Mouse (Mus musculus) common myeloid progenitor, adult 5-6 weeks (primary cell): ENCODE measurements at regions not wholly inside any gene's neighbourhood (a gene's known extent, or its start where the extent isn't known, plus 50 kb on each side); places are given as distances from the start of the nearest gene placed in this dataset.

Experiments used
- ATAC-seq: replicated peaks from 2 replicates; pipeline ENCODE4 v1.8.0; 2016; ENCODE audit warnings: low read depth, mild to moderate bottlenecking, moderate TSS enrichment, inconsistent platforms; ENCODE audit not compliant: poor library complexity, severe bottlenecking

DNA sequence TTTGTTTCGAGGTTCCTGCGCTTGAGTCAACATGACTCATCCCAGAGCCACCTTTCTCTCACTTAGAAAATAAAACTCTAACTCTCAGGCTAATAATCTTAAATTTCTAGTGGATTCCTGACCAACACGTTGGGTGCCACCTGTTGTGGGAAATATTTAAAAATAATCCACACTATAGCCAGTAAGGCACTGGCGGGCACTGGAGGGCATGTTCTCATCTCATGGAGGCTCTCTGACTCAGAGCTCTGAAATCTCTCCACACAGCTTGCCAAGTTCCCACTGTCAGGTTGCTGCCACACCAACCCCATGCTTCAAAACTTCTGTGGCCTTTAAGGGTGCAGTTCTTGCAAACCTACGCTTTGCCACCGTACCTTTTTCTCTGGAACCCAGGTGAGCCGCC, 644.8 kb downstream of the Slc22a22 start:
- ATAC-seq: no peak

DNA sequence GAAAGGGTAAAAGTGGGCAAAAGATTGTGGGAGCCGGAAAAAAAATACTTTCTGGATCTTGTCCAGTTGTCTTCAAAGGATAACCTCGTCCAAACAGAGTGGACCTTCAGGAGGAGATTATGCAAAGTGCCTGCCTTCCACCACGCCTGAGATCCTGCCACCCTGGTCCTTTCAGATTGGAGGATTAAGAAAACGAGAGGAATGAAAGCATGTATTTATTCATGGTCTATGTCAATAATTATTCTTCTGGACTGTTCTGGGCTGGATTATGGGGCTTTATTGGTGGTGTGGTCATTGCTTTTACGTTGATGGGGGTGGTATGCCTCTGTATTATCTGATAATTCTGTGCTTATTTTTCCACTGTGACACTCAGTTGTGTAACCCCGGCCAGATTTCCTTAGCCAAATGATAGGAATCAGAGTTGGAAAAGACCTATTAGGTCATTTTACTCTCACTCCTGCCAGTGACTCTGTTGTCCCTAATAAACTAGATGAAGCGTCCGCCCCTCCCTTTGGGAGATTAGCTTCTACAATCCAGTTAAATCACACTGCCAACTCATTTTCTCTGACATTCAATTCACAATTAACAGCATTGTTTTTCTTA, 656.3 kb downstream of the Slc22a22 start:
- no peak for ATAC-seq

DNA sequence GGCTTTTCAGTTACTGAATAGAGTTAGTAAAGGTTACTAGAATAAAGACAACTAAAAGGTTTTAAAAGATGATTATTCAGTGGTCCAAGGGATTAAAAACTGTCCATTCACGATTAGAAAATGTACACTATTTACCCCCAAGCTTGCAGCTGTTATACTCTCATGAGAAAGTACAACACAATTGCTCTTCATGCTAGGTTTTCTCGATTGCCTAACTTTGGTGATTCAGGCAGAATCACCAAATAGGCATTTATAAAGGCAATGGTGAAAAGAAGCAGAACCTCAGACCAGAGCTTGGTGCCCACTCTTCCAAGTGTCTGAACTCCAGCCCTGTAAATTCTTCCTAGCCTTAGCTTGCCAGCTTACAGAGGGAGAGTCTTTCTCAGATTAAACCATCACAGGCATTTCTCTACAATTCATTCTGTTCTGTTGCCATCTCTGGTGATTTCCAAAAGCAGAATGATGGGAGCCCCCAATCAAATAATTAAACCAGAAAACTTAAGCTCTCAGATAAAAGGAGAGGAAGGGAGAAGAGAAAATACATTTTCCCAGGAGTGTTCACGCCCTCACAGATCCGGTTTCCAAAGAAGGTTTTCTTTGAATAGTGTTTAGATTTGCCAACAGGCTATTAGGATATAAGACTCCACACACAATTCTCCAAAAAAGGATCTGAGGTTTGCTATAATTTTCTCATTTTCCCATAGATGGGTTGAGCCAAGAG, 657.0 kb downstream of the Slc22a22 start:
- no peak for ATAC-seq

DNA sequence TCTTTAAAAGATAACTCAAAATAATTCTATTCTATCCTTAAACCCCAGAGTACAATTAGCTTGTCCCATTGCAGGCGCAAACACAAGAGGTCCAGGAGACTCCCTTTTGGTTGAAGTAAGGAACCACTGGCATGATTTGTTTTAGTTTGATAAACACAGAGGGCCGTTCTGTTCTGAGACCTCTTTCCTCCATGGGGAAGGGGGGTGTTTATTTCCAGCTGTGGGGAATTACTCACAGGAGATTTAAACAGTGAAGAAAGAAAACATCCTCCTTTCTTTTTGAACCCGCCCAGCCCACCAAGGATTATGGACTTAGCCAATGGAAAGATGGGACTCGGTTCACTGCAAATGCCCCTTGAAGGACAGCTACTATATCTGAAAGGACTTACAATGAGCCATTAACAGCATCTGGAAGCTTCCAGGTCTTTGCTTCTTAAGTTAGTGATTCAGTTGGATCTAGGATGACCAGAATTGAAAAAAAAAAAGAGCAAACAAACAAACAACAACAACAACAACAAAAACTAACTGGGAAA, 659.2 kb downstream of the Slc22a22 start:
- ATAC-seq: no peak

DNA sequence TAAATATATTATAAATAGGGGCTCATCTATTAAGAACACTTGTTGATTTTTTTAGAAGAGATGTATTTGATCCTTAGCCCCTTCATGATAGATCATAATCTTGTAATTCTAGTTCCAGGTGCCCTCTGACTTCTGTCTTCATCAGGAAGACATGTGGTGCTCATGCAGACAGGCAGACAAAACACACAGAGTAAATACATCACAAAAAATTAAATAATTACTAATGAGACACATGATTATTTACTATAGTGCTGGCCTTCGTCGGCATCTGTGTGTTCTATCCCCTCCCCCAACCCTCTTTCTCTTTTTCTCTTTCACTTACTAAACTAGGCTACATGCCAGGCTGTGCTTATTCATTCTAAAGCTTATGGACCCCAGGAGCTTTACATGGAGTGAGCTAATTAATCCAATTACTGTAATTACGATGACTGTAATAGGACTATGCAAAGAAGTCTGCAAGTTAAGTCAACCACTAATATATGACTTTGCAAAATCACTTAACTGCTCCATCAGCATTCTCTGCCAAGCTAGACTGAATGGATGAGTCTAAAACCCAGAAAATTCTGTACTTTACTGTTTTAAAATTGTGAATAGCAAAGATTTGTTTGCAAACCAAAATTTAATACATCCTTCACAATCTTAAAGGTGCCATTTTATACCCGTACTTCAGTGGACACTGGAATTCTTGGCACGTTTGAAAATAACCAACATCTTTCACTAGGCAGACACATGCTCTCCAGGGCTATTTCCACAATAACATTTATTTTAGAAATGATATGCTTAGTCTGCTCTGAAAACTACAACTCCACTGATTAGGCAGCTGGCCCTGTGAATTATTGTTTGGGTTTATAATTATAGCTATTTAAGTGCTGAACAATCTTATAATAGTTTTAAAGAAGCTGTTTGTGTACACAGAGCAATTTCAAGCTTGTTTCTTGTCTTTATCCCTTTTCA, 659.9 kb downstream of the Slc22a22 start:
- no peak for ATAC-seq

DNA sequence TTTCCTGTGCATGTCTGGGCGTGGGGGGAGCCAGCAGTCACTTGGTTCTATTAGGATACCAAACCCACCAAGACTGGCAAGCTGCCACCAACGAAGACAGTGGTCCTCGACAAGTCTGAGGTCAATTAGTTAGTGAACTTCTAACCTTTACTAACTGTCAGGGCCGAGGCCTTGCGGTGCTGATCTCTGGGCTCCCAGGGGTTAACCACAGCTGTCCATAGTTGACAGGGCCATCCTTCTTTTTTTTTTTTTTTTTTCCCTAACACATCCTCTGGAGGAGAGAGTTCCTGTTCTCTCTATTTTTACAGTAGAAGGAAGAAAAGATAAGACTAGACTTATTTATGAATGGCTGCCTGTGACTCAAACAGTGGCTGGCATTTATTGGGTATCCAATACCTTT, 663.5 kb downstream of the Slc22a22 start:
- ATAC-seq: no peak

DNA sequence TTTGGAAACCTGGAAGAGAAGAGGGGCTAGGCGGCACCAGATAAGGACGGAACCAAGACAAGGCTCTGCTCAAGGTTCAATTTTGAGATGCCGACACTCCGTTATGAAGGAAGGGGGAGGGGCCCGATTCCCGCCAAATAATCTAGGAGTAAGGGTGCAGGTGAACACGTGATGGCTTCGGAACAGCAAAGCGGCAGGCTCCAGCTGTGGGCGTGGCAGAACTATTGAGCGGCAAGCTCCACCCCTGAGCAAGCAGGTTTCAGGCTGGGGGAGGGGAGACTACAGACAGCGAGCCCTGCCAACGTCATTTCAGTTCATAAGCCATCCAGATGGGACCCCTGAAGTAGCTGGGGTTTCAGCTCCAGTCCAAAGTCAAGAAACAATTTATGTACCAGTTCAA, 667.3 kb downstream of the Slc22a22 start:
- no peak for ATAC-seq

DNA sequence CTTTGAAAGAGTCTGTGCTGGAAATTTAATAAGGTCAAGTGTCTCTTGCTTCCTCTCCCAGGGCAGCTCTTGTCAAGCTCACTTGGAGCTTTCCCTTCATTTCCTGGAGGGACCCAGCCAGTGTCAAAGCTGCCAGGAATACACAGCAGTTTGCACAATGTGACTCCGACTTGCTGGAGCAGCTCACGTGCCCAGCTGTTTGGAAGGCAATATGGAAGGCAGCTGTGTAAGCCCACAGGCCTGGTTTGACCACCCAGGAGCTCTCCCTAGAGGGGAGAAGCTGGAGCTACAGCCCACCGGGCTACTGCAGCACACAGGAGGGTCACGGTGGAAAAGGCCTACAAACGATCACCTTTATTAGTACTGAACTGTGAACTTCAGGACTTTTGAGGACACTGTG, 669.8 kb downstream of the Slc22a22 start:
- no peak for ATAC-seq

DNA sequence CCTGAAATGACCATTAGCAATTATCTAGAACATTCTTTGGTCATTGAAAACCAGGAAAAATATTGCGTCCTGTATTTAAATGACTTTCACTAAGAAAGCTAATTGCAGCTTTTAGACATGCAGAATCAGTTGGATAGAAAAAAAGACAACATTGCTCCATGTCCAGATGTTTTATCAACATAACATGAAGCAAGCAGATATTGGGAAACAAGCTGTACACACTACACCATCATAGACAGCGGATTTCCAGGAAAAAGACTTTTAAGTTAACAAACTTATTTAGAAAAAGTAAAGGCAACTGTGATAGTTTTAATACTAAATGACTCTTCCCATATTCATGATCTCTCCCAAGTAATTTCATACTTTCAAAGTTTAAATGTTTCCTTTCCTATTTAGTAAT, 675.5 kb downstream of the Slc22a22 start:
- no peak for ATAC-seq

DNA sequence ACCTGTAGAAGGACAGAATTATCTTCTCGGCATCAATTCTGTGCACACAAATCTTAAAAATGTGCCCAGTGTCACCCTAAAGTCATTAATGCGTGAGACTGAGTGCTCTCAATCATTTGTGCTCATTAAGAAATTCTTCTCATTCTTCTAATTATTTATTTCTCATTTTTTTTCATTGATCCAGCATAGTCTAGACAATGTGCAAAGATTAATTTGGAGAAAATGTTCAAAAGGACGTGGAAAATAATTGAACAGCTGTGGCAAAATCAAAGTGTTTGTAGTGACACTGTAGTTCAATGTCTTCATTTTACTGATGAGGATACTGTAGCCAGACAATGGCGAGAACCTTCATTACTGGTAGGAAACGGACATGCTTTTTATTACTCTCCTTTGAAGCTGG, 702.0 kb downstream of the Slc22a22 start:
- ATAC-seq: no peak

DNA sequence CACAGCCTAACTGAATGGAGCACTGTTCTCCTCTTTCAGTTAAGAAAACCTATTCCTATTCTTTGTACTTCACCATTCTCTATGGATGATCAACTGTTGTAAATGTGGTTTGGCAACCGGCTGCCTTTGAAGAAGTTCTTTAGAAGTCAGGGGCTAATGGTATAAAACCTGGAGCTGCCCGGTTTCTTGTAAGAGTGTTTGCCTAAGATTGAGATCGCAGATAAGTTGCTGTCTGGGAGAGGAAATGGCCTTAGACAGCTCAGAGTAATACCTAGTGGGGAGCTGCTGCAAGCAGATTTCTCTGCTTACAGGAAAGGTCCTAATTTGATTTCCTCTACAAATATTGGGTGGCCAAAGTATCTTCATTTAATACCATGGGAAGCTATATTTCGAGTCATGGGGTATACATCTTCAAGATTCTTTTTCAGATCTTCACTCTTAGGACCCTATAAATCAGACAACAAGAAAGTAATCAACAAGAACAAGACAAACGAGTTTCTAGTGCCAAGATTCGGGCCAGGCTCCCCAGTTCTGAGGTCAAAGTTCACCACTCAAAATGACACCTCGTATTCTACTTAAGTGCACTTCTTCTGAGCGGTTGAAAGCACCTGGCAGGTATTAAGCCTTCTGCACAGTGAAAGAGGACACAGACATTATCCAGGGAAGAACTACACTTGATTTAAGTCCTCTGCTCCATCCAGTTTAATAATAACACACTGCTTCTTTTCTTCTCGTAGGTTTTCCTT, 702.6 kb downstream of the Slc22a22 start:
- no peak for ATAC-seq

DNA sequence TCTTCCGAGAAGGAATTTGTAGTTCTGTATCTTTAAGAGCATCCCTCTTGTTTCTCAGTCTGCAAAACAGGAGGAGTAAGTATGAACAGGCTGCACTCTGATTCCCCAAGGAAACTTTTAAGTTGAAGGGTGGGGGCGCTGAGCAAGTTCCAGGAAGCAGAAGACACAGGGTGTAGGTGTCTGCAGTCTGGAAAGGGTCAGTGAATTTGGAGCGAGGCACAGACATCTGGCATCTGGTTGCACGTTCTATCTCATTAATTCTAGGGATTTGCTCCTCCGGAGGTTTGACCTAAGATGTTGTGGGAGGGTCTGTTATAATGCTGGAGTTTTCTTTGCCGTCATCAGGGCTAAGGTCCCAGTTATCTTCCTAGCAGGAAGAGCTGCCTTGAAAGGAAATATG, 711.1 kb downstream of the Slc22a22 start:
- no peak for ATAC-seq

DNA sequence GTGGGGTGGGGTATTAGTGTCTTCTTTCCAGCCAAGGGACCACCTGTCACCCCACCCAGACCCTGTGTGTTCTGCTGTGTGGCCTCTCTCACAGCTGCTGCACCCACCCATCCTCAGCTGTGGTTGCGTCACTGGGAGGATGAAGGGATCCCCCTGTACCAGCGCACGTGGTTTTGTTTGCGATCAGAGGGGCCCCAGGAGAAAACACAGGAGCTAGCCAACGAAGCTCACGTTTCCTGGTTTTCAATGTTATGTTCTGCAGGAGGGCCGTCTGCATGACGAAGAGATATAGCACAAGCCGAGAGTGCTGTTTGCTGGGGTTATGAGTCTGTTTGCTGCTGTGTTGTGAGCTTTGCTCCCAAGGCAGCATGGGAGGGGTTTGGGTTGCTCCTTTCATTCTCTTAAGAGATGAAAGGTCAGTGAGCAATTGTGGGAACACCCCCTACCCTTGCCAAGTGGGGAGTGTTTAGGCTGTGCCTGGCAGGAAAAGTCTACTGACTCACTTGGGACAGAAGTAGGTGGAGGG, 712.4 kb downstream of the Slc22a22 start:
- ATAC-seq: no peak

DNA sequence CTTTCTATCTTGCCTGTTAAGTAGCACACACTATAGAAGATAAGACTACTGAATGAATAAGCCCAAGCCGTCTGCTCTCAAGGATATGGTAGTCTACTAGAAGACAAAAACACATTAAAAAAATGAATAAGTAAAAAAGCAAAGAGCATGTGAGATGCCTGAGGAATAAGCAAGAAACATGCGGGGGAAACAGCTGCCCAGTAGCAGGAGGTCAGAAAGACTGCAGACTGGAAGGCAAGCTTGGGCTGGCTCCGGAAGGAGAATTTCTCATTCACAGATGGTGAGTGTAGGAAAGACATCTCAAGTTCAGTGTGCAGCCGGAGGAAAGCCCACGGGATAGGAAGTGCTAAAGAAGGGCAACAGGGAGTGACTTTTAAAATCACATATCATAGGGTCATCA, 713.4 kb downstream of the Slc22a22 start:
- no peak for ATAC-seq

DNA sequence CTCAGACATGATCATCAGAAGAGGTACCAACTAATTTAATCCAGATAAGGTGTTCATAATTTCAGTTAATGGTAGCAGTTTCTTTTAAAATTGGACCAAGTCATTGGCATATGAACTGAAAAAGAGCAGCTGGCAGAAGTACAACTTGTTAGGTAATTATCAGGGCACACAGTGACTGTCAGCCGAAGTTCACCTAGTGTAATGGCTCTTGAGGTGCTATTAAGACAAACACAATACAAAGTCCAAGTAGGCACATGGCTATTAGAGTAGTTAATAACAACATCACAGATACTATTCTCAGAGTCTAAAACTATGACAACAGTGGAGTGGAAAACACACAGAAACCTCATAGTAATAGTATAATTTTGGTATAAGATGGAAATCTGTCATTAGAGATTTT, 730.7 kb downstream of the Slc22a22 start:
- ATAC-seq: no peak

DNA sequence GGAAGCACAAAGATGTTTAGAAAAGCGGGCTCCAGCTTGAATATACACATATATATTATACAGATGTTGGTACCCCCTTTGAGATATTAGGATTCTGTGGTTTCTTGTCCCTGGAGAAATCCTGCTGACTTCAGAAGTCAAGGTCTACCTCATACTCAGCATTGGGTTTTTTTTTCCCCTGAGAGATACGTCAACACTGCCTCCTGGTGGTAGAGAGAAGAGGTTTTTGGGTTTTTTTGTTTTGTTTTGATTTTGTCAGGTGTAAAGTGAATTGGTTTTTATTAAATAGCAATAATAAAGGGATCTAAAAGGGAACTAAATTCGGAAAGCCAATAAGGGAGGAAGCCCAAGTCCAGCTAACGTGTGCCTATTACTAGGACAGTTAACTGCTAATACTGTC, 732.5 kb downstream of the Slc22a22 start:
- ATAC-seq: 0 out of 2 replicates have a peak, but pooled peaks have one; percentile 52
